Mouse (Mus musculus) left cerebral cortex, postnatal 10 days (tissue): ENCODE measurements around the gene Dnttip2. TPM values are rescaled to one million over a fixed set of nuclear protein-coding genes. Genes with fewer than 3 reads are reported as not detected.

Experiments used
- DNase-seq, 2 experiments: peaks; one replicate each; pipeline ENCODE4 v3.0.0; 2021 to 2022; ENCODE audit warnings: low spot score in 2 of 2, mixed read lengths in 1 of 2; ENCODE audit errors: extremely low spot score in 1 of 2
- intact Hi-C: fragments of 180-260 bp; cut with DNase I; formaldehyde crosslinking; loops from one replicate; pipeline ENCODE4 v1.15.1; 2025
- microRNA-seq: library from miRNA; unstranded; fragments of <30 nt; microRNA quantifications from one replicate; pipeline ENCODE4 v1.2.0, GENCODE M21; 2022
- total RNA-seq, 2 experiments: library from RNA; stranded (reverse); gene quantifications; 2 replicates each; pipeline ENCODE4 v1.2.3; 2021

Dnttip2 gene
- total RNA-seq, 2 experiments from 2014 or later = 23.5 to 24.3 TPM

- no peak for DNase-seq
- intact Hi-C loops = loop anchor here (2.0 to 5.0 kb wide), 2 partner anchors 99 to 154 kb away; no protein-coding TSS in a partner anchor
Observed at GRCm38 (mm10) chr3:122312936-122313629, 38.9 kb downstream of the Dnttip2 start.

- no peak for DNase-seq
- intact Hi-C loops = loop anchor here (2.0 to 5.0 kb wide), 3 partner anchors 98 to 325 kb away; no protein-coding TSS in a partner anchor
Observed at GRCm38 (mm10) chr3:122313936-122314335, 39.7 kb downstream of the Dnttip2 start.

- intact Hi-C loops = no loop called here
- no peak for DNase-seq
Observed at GRCm38 (mm10) chr3:122316621-122317020, 42.4 kb downstream of the Dnttip2 start.

- intact Hi-C loops = no loop called here
- DNase-seq = no peak
Observed at GRCm38 (mm10) chr3:122317339-122317738, 43.2 kb downstream of the Dnttip2 start.

- intact Hi-C loops = no loop called here
- no peak for DNase-seq
Observed at GRCm38 (mm10) chr3:122322226-122322625, 48.0 kb downstream of the Dnttip2 start.

GRCm38 (mm10) chr3:122323841-122324240 is 49.7 kb downstream of the Dnttip2 start:
- intact Hi-C loops = no loop called here
- DNase-seq = no peak

- intact Hi-C loops = no loop called here
- no peak for DNase-seq
Observed at GRCm38 (mm10) chr3:122324528-122324927, 50.3 kb downstream of the Dnttip2 start.

GRCm38 (mm10) chr3:122330484-122330883 is 56.3 kb downstream of the Dnttip2 start:
- intact Hi-C loops = no loop called here

GRCm38 (mm10) chr3:122333493-122333892 is 59.3 kb downstream of the Dnttip2 start:
- no peak for DNase-seq
- intact Hi-C loops = no loop called here

More at GRCm38 (mm10) chr3:122330484-122330883, 56.3 kb downstream of the Dnttip2 start:
- DNase-seq = no peak

GRCm38 (mm10) chr3:122333902-122334301 is 59.7 kb downstream of the Dnttip2 start:
- DNase-seq = no peak
- intact Hi-C loops = no loop called here

- no peak for DNase-seq
- intact Hi-C loops = no loop called here
Observed at GRCm38 (mm10) chr3:122334375-122334774, 60.2 kb downstream of the Dnttip2 start.

Small RNA genes lying within 50 kb of the gene (microRNA-seq; reads per million reads assigned to microRNA genes)
- gene Gm22903 = not detected
- gene Mir760 = 4,788 reads per million, percentile 91 among the genes with 10 or more reads in this experiment

Other genes with a start within 250 kb of the Dnttip2 start
- gene Abca4, start 229.9 kb upstream of the Dnttip2 start, total RNA-seq = 1 to 10 TPM; 2.6 to 4.6 TPM
- gene Gclm, start 28.8 kb upstream of the Dnttip2 start, total RNA-seq = 10 to 100 TPM; 54.2 to 59.2 TPM
- gene Bcar3, start 19.7 kb downstream of the Dnttip2 start, total RNA-seq = 1 to 10 TPM; 8.4 to 8.6 TPM